Mouse (Mus musculus) lung, embryonic 15.5 days (tissue): ENCODE measurements at regions not wholly inside any gene's neighbourhood (a gene's known extent, or its start where the extent isn't known, plus 50 kb on each side); places are given as distances from the start of the nearest gene placed in this dataset.

Experiments used
- ATAC-seq: fragments of 200-750 bp; cut with Nextera tagmentation; 2 replicates; pipeline ENCODE4 v1.8.0; 2017; ENCODE audit warnings: moderate number of reproducible peaks, borderline replicate concordance; ENCODE audit not compliant: low FRiP score, low TSS enrichment; ENCODE audit errors: extremely low read depth
- H3K27ac ChIP-seq: fragments of 300-500 bp; sonication (generic); 2 replicates; pipeline ENCODE4 v1.5.1; 2015; ENCODE audit warnings: moderate library complexity, mild to moderate bottlenecking, inconsistent platforms
- H3K27me3 ChIP-seq: fragments of 300-500 bp; sonication (generic); 2 replicates; pipeline ENCODE4 v1.6.1; 2015; ENCODE audit warnings: inconsistent platforms
- H3K36me3 ChIP-seq: fragments of 300-500 bp; sonication (generic); 2 replicates; pipeline ENCODE4 v1.6.1; 2015; ENCODE audit warnings: inconsistent platforms
- H3K4me1 ChIP-seq: fragments of 300-500 bp; sonication (generic); 2 replicates; pipeline ENCODE4 v1.6.1; 2015; ENCODE audit warnings: inconsistent platforms
- H3K4me2 ChIP-seq: fragments of 300-500 bp; sonication (generic); 2 replicates; pipeline ENCODE4 v1.6.1; 2015; ENCODE audit warnings: inconsistent platforms, mild to moderate bottlenecking, moderate library complexity
- H3K4me3 ChIP-seq: fragments of 300-500 bp; sonication (generic); 2 replicates; pipeline ENCODE4 v1.5.1; 2015; ENCODE audit warnings: mild to moderate bottlenecking, inconsistent platforms
- H3K9ac ChIP-seq: fragments of 300-500 bp; sonication (generic); 2 replicates; pipeline ENCODE4 v1.6.1; 2015; ENCODE audit warnings: inconsistent platforms
- H3K9me3 ChIP-seq: fragments of 300-500 bp; sonication (generic); 2 replicates; pipeline ENCODE4 v1.6.1; 2016; ENCODE audit warnings: inconsistent platforms
- WGBS: fragments of 180-500 bp; shearing (Covaris S2); methylation state at CpG from one replicate; pipeline ENCODE4 v1.1.7; 2015; 5-methylcytosine and 5-hydroxymethylcytosine counted together

DNA sequence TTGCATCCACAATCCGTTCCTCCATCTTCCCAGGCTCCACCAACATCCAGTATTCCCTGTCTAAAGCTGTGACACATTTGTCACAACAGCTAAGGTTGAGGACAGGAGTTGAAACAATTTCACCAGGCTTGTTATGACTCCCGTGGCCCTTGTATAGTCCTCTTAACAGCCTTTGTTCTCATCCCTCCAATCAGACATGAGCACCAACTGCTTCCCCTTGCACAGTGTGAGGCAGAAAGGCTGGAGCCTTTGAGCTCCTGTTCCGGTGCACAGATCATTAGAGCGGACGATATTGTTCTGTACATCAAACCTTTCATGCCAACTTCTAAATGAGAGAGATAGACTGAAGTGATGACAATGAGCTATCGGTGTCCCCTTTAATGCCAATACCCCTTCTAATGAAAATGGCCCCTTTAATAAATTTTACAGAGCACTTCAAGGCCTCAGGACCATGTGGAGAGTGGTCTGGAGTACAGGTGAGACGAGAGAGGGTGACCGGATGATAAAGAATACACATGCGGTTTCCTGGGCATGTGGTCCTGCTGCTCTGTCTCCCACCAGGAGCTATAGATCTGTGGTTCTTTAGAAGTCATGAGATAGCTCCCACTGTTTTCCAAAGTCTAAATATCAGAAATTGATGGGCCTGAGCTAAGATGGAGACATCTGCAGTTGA is 161.8 kb upstream of the Tmco5 start:
- Histone ChIP-seq H3K4me1 (no peaks in the 10 kb centered on the region), H3K4me2 (no peak overlapping the region), H3K9me3 (no peaks in the 10 kb centered on the region), H3K27me3 (no peaks in the 10 kb centered on the region), H3K4me3 (no peak overlapping the region), H3K9ac (no peak overlapping the region), H3K27ac (no peak overlapping the region), H3K36me3 (no peaks in the 10 kb centered on the region)
- WGBS = 74% methylated on average over 9 of the region's 9 CpGs
- ATAC-seq = no peak

GRCm38 (mm10) chr2:116718637-116719036 is 159.9 kb upstream of the Tmco5 start:
- Histone ChIP-seq H3K36me3 (no peaks in the 10 kb centered on the region), H3K4me1 (no peaks in the 10 kb centered on the region), H3K9ac (no peak overlapping the region), H3K9me3 (no peaks in the 10 kb centered on the region), H3K4me2 (no peak overlapping the region), H3K4me3 (no peak overlapping the region), H3K27ac (no peak overlapping the region), H3K27me3 (no peaks in the 10 kb centered on the region)
- 77% methylated on average over 5 of the region's 5 CpGs for WGBS
- ATAC-seq = no peak

DNA sequence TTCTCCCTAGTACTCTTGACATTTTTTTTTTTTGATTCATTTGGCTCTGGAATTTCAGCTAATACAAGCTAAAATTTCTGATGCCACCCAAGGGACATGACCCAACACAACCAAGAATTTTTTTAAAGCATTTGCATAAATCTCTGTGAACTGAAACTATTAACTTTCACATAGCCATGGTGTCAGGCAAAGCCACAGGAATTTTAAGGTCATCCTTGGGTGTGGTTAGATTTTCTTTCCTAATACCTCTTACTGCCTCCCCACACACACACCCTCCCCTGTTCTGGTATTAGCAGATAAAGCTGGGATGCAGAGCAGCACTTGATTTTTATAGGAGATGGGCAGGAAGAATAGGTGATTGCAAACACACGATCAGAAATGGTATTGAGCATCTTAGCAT is 150.9 kb upstream of the Tmco5 start:
- Histone ChIP-seq H3K27me3 (no peaks in the 10 kb centered on the region), H3K4me1 (no peaks in the 10 kb centered on the region), H3K9me3 (no peaks in the 10 kb centered on the region), H3K9ac (no peak overlapping the region), H3K27ac (no peak overlapping the region), H3K36me3 (no peaks in the 10 kb centered on the region), H3K4me2 (no peak overlapping the region), H3K4me3 (no peak overlapping the region)
- no peak for ATAC-seq
- WGBS = 38% methylated on average over 1 of the region's 1 CpGs

- no peak overlapping the region for H3K4me3 ChIP-seq
Observed at GRCm38 (mm10) chr2:116735702-116736101, 142.8 kb upstream of the Tmco5 start.

GRCm38 (mm10) chr2:116768459-116769047 is 109.9 kb upstream of the Tmco5 start:
- no peak for ATAC-seq

More at GRCm38 (mm10) chr2:116735702-116736101, 142.8 kb upstream of the Tmco5 start:
- no peaks in the 10 kb centered on the region for H3K36me3 ChIP-seq
- no peaks in the 10 kb centered on the region for H3K27me3 ChIP-seq
- ATAC-seq = peak; percentile 79
- no peak overlapping the region for H3K9ac ChIP-seq
- H3K27ac ChIP-seq = no peak overlapping the region
- H3K4me2 ChIP-seq = no peak overlapping the region
- WGBS = 6% methylated on average over 3 of the region's 3 CpGs
- H3K9me3 ChIP-seq = no peaks in the 10 kb centered on the region
- no peaks in the 10 kb centered on the region for H3K4me1 ChIP-seq

DNA sequence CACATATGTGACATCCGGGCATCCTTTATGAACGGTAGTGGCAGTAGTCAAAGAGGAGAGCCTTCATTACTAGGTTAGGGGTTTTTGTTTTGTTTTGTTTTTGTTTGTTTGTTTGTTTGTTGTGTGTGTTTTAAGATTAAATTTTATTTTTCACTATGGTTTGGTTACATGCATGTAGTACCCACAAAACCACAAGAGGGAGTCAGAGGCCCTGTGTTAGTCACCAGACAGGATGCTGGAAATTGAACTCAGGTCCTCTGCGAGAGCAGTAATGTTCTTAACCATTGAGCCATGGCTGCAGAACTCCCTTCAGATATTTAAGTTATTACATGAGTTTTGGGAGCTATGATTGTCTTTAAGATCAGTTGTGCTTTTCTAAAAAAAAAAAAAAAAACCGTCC is 109.3 kb upstream of the Tmco5 start:
- WGBS = 73% methylated on average over 4 of the region's 4 CpGs
- H3K4me2 ChIP-seq = no peak overlapping the region

More at GRCm38 (mm10) chr2:116768459-116769047, 109.9 kb upstream of the Tmco5 start:
- Histone ChIP-seq H3K27ac (no peak overlapping the region), H3K9me3 (no peaks in the 10 kb centered on the region), H3K4me1 (no peaks in the 10 kb centered on the region), H3K9ac (no peak overlapping the region), H3K36me3 (no peaks in the 10 kb centered on the region), H3K27me3 (no peaks in the 10 kb centered on the region), H3K4me2 (no peak overlapping the region), H3K4me3 (no peak overlapping the region)
- 46% methylated on average over 15 of the region's 15 CpGs for WGBS

GRCm38 (mm10) chr2:116772569-116772968 is 105.9 kb upstream of the Tmco5 start:
- Histone ChIP-seq H3K4me1 (no peaks in the 10 kb centered on the region), H3K27ac (no peak overlapping the region), H3K27me3 (no peaks in the 10 kb centered on the region), H3K9me3 (no peaks in the 10 kb centered on the region), H3K36me3 (no peaks in the 10 kb centered on the region), H3K4me3 (no peak overlapping the region), H3K4me2 (no peak overlapping the region), H3K9ac (no peak overlapping the region)
- no peak for ATAC-seq
- 82% methylated on average over 6 of the region's 6 CpGs for WGBS

More for the DNA sequence above, 109.3 kb upstream of the Tmco5 start:
- Histone ChIP-seq H3K4me1 (no peaks in the 10 kb centered on the region), H3K9me3 (no peaks in the 10 kb centered on the region), H3K4me3 (no peak overlapping the region), H3K27me3 (no peaks in the 10 kb centered on the region), H3K36me3 (no peaks in the 10 kb centered on the region), H3K27ac (no peak overlapping the region), H3K9ac (no peak overlapping the region)
- no peak for ATAC-seq

- ATAC-seq = no peak
- Histone ChIP-seq H3K27ac (no peak overlapping the region), H3K36me3 (no peaks in the 10 kb centered on the region)
Observed at GRCm38 (mm10) chr2:116800141-116800540, 78.3 kb upstream of the Tmco5 start.

DNA sequence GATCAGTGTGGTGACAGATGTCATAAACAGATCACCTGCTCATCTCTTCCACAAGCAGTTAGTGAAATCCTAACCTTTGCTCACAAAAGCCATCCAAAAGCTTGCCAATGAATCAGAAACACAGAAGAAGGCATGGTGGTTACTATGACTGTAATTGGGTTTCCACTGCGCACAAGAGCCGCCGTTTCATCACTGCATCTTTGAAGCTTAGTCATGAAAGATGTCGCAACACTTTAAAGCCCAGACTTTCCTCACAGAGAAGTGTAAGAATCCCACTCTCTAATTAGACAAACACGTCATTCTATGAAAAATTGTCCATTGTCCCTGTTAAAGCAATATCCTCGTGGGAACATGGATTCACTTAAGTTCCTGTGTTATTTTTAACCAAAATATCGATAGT is 76.9 kb upstream of the Tmco5 start:
- Histone ChIP-seq H3K4me3 (no peak overlapping the region), H3K9me3 (no peaks in the 10 kb centered on the region), H3K27ac (no peak overlapping the region), H3K27me3 (no peaks in the 10 kb centered on the region), H3K36me3 (no peaks in the 10 kb centered on the region), H3K4me1 (no peaks in the 10 kb centered on the region), H3K9ac (no peak overlapping the region), H3K4me2 (no peak overlapping the region)
- ATAC-seq = no peak
- 69% methylated on average over 7 of the region's 7 CpGs for WGBS

More at GRCm38 (mm10) chr2:116800141-116800540, 78.3 kb upstream of the Tmco5 start:
- Histone ChIP-seq H3K4me1 (no peaks in the 10 kb centered on the region), H3K4me2 (no peak overlapping the region), H3K27me3 (no peaks in the 10 kb centered on the region), H3K9ac (no peak overlapping the region), H3K9me3 (no peaks in the 10 kb centered on the region), H3K4me3 (no peak overlapping the region)
- WGBS = 82% methylated on average over 2 of the region's 2 CpGs

DNA sequence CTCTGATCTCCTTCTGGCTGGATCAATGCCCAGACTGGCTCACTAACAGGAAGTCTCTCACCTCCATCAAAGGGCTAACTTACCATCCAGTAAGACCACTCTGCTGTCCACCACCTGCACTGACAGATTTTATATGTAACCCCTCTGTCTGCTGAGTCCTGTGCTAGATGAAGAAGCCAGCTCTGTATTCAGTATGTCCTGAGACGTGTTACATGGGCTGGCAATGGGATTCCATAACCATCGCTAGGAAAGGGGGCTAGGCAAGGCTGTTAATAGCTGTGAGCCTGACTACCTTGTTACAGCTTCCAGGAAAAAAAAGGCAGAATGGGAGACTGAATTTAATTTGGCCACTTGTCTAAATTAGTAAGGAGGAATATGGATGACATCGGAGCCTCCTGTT is 71.3 kb upstream of the Tmco5 start:
- Histone ChIP-seq H3K9me3 (no peaks in the 10 kb centered on the region), H3K4me2 (no peak overlapping the region), H3K9ac (no peak overlapping the region), H3K27ac (no peak overlapping the region), H3K4me3 (no peak overlapping the region), H3K27me3 (no peaks in the 10 kb centered on the region), H3K4me1 (no peaks in the 10 kb centered on the region), H3K36me3 (no peaks in the 10 kb centered on the region)
- WGBS = 75% methylated on average over 3 of the region's 3 CpGs
- no peak for ATAC-seq

GRCm38 (mm10) chr2:116807636-116808035 is 70.9 kb upstream of the Tmco5 start:
- WGBS = 78% methylated on average over 7 of the region's 7 CpGs
- no peaks in the 10 kb centered on the region for H3K36me3 ChIP-seq
- no peak overlapping the region for H3K9ac ChIP-seq
- H3K4me1 ChIP-seq = no peaks in the 10 kb centered on the region
- H3K9me3 ChIP-seq = no peaks in the 10 kb centered on the region
- no peak for ATAC-seq
- H3K4me2 ChIP-seq = no peak overlapping the region
- H3K27ac ChIP-seq = no peak overlapping the region
- no peak overlapping the region for H3K4me3 ChIP-seq
- H3K27me3 ChIP-seq = no peaks in the 10 kb centered on the region

GRCm38 (mm10) chr2:116808113-116808512 is 70.4 kb upstream of the Tmco5 start:
- no peaks in the 10 kb centered on the region for H3K9me3 ChIP-seq
- H3K27me3 ChIP-seq = no peaks in the 10 kb centered on the region
- no peaks in the 10 kb centered on the region for H3K36me3 ChIP-seq
- H3K4me1 ChIP-seq = 0 out of 2 replicates have a peak, but pooled peaks cover 2% of the 10 kb centered on the region
- H3K27ac ChIP-seq = no peak overlapping the region
- H3K4me2 ChIP-seq = no peak overlapping the region
- no peak overlapping the region for H3K4me3 ChIP-seq
- H3K9ac ChIP-seq = no peak overlapping the region
- 77% methylated on average over 6 of the region's 6 CpGs for WGBS
- ATAC-seq = no peak
